Mouse (Mus musculus) limb, embryonic 14.5 days (tissue): ENCODE data around the gene Syde2. TPM values are rescaled to one million over a fixed set of nuclear protein-coding genes. Genes with fewer than 3 reads are reported as not detected.
"Not testable (repeated sequence)": the region's sequence is repeated elsewhere in the genome, so short reads cannot be mapped to it uniquely, and the experiment has no call there.

ENCODE experiments used
- ATAC-seq: fragments of 200-750 bp; cut with Nextera tagmentation; 2 replicates; pipeline ENCODE4 v1.8.0; 2017; ENCODE audit warnings: low read depth, moderate number of reproducible peaks, moderate TSS enrichment; ENCODE audit not compliant: low FRiP score
- DNase-seq: peaks from one replicate; pipeline ENCODE4 v3.0.0-alpha.2; 2015; ENCODE audit warnings: low spot score
- H3K27ac ChIP-seq: fragments of 300-500 bp; sonication (generic); replicated peaks from 2 replicates; pipeline ENCODE4 v1.5.1; 2014; ENCODE audit warnings: low read depth, mild to moderate bottlenecking, low read length, moderate library complexity, mixed read lengths
- H3K27me3 ChIP-seq: fragments of 300-500 bp; sonication (generic); 2 replicates; pipeline ENCODE4 v1.6.1; 2014; ENCODE audit warnings: low read length, mixed read lengths; ENCODE audit not compliant: control insufficient read depth, insufficient read depth
- H3K36me3 ChIP-seq: fragments of 300-500 bp; sonication (generic); 2 replicates; pipeline ENCODE4 v1.6.1; 2014; ENCODE audit warnings: mild to moderate bottlenecking, low read length, moderate library complexity, mixed read lengths; ENCODE audit not compliant: control insufficient read depth, insufficient read depth
- H3K4me1 ChIP-seq: fragments of 300-500 bp; sonication (generic); 2 replicates; pipeline ENCODE4 v1.6.1; 2014; ENCODE audit warnings: antibody characterized with exemption, low read length, mixed read lengths; ENCODE audit not compliant: control insufficient read depth, insufficient read depth
- H3K4me2 ChIP-seq: fragments of 300-500 bp; sonication (generic); replicated peaks from 2 replicates; pipeline ENCODE4 v1.6.1; 2014; ENCODE audit warnings: low read depth, mild to moderate bottlenecking, low read length, moderate library complexity; ENCODE audit not compliant: severe bottlenecking
- H3K4me3 ChIP-seq: fragments of 300-500 bp; sonication (generic); replicated peaks from 2 replicates; pipeline ENCODE4 v1.5.1; 2014; ENCODE audit warnings: low read length
- H3K9ac ChIP-seq: fragments of 300-500 bp; sonication (generic); 2 replicates; pipeline ENCODE4 v1.6.1; 2014; ENCODE audit warnings: mild to moderate bottlenecking, low read depth, low read length, moderate library complexity; ENCODE audit not compliant: severe bottlenecking
- H3K9me3 ChIP-seq: fragments of 300-500 bp; sonication (generic); 2 replicates; pipeline ENCODE4 v1.6.1; 2016; ENCODE audit warnings: low read length; ENCODE audit not compliant: control insufficient read depth
- POLR2A ChIP-seq: fragments of 200-500 bp; IDR thresholded peaks from 2 replicates; pipeline ENCODE4 v1.8.0; 2012; ENCODE audit warnings: inconsistent platforms, mild to moderate bottlenecking, moderate library complexity, borderline replicate concordance; ENCODE audit not compliant: insufficient read depth, insufficient read length; ENCODE audit errors: extremely low read depth
- WGBS: fragments of 180-500 bp; shearing (Covaris S2); extraction: QIAGEN DNeasy Blood & Tissue Kit; methylation state at CpG from one replicate; pipeline ENCODE4 v1.1.7; 2014; 5-methylcytosine and 5-hydroxymethylcytosine counted together
- polyA plus RNA-seq, 2 experiments: library from polyadenylated mRNA; depleted of rRNA in 1 of 2; stranded (reverse) in 1 of 2; unstranded in 1 of 2; fragments of >200 nt; fragmentation: Nextera tagmentation in 1 of 2; extraction: Ambion mirVana in 1 of 2; gene quantifications; 2 replicates each; pipeline versions ENCODE4 v1.2.1 to v1.2.3; 2012 to 2014

The Syde2 gene
- polyA plus RNA-seq, 2 experiments = 2.8 to 6.0 TPM

- Histone ChIP-seq H3K4me1 (peaks cover 22% of the 10 kb centered on the region), H3K36me3 (no peaks in the 10 kb centered on the region), H3K9me3 (no peaks in the 10 kb centered on the region), H3K27ac (no peak overlapping the region), H3K4me3 (no peak overlapping the region), H3K9ac (no peak overlapping the region), H3K27me3 (no peaks in the 10 kb centered on the region), H3K4me2 (no peak overlapping the region)
- TF ChIP-seq POLR2A = no peak
- ATAC-seq = no peak
- no peak for DNase-seq
- WGBS = 78% methylated on average over 10 of the region's 10 CpGs
Observed at GRCm38 (mm10) chr3:145991976-145992730, 4.5 kb downstream of the Syde2 start.

GRCm38 (mm10) chr3:145992796-145993195 lies 5.1 kb downstream of the Syde2 start:
- no peak overlapping the region for H3K4me2 ChIP-seq
- H3K9ac ChIP-seq = no peak overlapping the region
- no peak for TF ChIP-seq POLR2A
- H3K4me3 ChIP-seq = no peak overlapping the region
- 71% methylated on average over 10 of the region's 10 CpGs for WGBS
- ATAC-seq (no peak), DNase-seq (peak; percentile 40)
- no peak overlapping the region for H3K27ac ChIP-seq
- no peaks in the 10 kb centered on the region for H3K9me3 ChIP-seq
- H3K4me1 ChIP-seq = peaks cover 22% of the 10 kb centered on the region
- H3K27me3 ChIP-seq = no peaks in the 10 kb centered on the region
- peaks cover 3% of the 10 kb centered on the region; the same call in 1 of the 2 replicates for H3K36me3 ChIP-seq

GRCm38 (mm10) chr3:145993481-145994201 lies 6.0 kb downstream of the Syde2 start:
- Histone ChIP-seq H3K4me3 (no peak overlapping the region), H3K4me1 (peaks cover 21% of the 10 kb centered on the region), H3K27ac (0 out of 2 replicates have a peak overlapping the region, but pooled peaks have one; percentile 26), H3K36me3 (peaks cover 8% of the 10 kb centered on the region; the same call in 1 of the 2 replicates), H3K4me2 (no peak overlapping the region), H3K9me3 (no peaks in the 10 kb centered on the region), H3K9ac (no peak overlapping the region), H3K27me3 (no peaks in the 10 kb centered on the region)
- ATAC-seq (no peak), DNase-seq (no peak)
- no peak for TF ChIP-seq POLR2A
- 63% methylated on average over 14 of the region's 14 CpGs for WGBS

- TF ChIP-seq POLR2A = no peak
- WGBS = 88% methylated on average over 5 of the region's 5 CpGs
- Histone ChIP-seq H3K4me3 (no peak overlapping the region), H3K27me3 (no peaks in the 10 kb centered on the region), H3K36me3 (peaks cover 18% of the 10 kb centered on the region), H3K9me3 (no peaks in the 10 kb centered on the region), H3K27ac (no peak overlapping the region), H3K4me2 (no peak overlapping the region), H3K4me1 (peaks cover 17% of the 10 kb centered on the region), H3K9ac (no peak overlapping the region)
- no peak for ATAC-seq
- DNase-seq = no peak
Observed at GRCm38 (mm10) chr3:145995489-145995888, 7.8 kb downstream of the Syde2 start.

GRCm38 (mm10) chr3:145996539-145996938 lies 8.9 kb downstream of the Syde2 start:
- not testable (repeated sequence) for DNase-seq, H3K4me2 ChIP-seq, H3K9me3 ChIP-seq, ATAC-seq, H3K4me3 ChIP-seq, H3K27ac ChIP-seq, H3K27me3 ChIP-seq, H3K9ac ChIP-seq
- Histone ChIP-seq H3K36me3 (peaks cover 27% of the 10 kb centered on the region), H3K4me1 (peaks cover 17% of the 10 kb centered on the region)
- 83% methylated on average over 4 of the region's 5 CpGs for WGBS
